Mouse (Mus musculus) CD8-positive naive resting alpha-beta T cell, adult 2 months (primary cell): ENCODE results near the gene Iqcf1.
"Not testable (repeated sequence)": the region's sequence is repeated elsewhere in the genome, so short reads cannot be mapped to it uniquely, and the experiment has no call there.

ENCODE experiments used
- DNase-seq, 2 experiments: peaks; one replicate each; pipeline ENCODE4 v3.0.0; 2022; ENCODE audit warnings: low read depth in 2 of 2, low spot score in 2 of 2

Gene Iqcf1

GRCm38 (mm10) chr9:106481676-106482075 is 18.1 kb upstream of the Iqcf1 start:
- DNase-seq: no peak

GRCm38 (mm10) chr9:106482578-106483115 is 17.1 kb upstream of the Iqcf1 start:
- DNase-seq: no peak

GRCm38 (mm10) chr9:106483136-106483535 is 16.6 kb upstream of the Iqcf1 start:
- DNase-seq: no peak

GRCm38 (mm10) chr9:106483606-106484005 is 16.2 kb upstream of the Iqcf1 start:
- DNase-seq: no peak

- no peak for DNase-seq
These were observed 14.7 kb upstream of the Iqcf1 start for GRCm38 (mm10) chr9:106485076-106485475.

- not testable (repeated sequence) for DNase-seq
These were observed 12.2 kb upstream of the Iqcf1 start for GRCm38 (mm10) chr9:106487602-106488001.

- DNase-seq: no peak
These were observed 2.1 kb downstream of the Iqcf1 start for GRCm38 (mm10) chr9:106501846-106502245.

- no peak for DNase-seq
These were observed 4.5 kb downstream of the Iqcf1 start for GRCm38 (mm10) chr9:106504246-106504645.

- DNase-seq: no peak
These were observed 9.6 kb downstream of the Iqcf1 start for GRCm38 (mm10) chr9:106509356-106509755.

- no peak for DNase-seq
These were observed 13.1 kb downstream of the Iqcf1 start for GRCm38 (mm10) chr9:106512729-106513450.

GRCm38 (mm10) chr9:106513566-106513965 is 13.8 kb downstream of the Iqcf1 start:
- DNase-seq: no peak

GRCm38 (mm10) chr9:106514273-106514672 is 14.5 kb downstream of the Iqcf1 start, which contains the start of gene Iqcf5:
Gene Iqcf5, plus strand, starts transcription at chr9:106514573.
- DNase-seq: no peak

- DNase-seq: no peak
These were observed 19.7 kb downstream of the Iqcf1 start for GRCm38 (mm10) chr9:106519433-106519832.

- no peak for DNase-seq
These were observed 20.1 kb downstream of the Iqcf1 start for GRCm38 (mm10) chr9:106519909-106520308.

GRCm38 (mm10) chr9:106531833-106532232 is 32.1 kb downstream of the Iqcf1 start:
- no peak for DNase-seq

- no peak for DNase-seq
These were observed 34.5 kb downstream of the Iqcf1 start for GRCm38 (mm10) chr9:106534296-106534695.

- DNase-seq: no peak
These were observed 35.2 kb downstream of the Iqcf1 start for GRCm38 (mm10) chr9:106534975-106535374.
